Mouse (Mus musculus): Measurements from ENCODE around the gene Ddx49. TPM values are rescaled to one million over a fixed set of nuclear protein-coding genes. Genes with fewer than 3 reads are reported as not detected.

Ddx49 gene
- polyA plus RNA-seq (2015; fragmentation: Nextera tagmentation; extraction: Ambion mirVana) = 40.3 and 45.0 TPM in 2 replicates

DNA sequence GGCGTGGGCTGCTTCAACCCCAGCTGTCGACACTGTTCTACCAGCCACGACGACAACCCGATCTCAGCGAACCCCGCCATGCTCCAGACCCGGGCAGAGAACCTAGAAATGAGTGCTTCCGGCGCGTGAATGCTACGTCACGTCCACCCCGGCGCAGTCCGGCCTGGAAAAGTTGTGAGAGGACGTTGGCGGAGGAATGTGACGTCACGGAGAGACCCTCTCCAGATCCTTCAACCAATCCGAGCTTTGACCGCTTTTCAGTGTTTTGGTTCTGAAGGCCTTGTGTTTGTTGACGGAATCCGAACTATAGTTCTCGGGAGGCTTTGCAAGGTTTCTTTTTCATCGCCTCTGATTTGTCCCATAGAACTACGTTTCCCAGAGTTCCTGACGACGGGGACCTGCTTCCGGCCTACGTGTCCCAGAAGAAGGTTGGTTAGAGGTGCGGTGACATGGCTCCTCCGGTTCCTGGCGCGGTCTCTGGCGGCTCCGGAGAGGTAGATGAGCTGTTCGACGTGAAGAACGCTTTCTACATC is at the start of gene Ddx49, which contains the start of gene Cope:
Gene Ddx49 (minus strand): TSS at position 132 of the 533 bp plus-strand sequence.
Gene Cope (plus strand): TSS at position 161 of the 533 bp plus-strand sequence.
- Histone ChIP-seq H3K4me2 (ENCODE audit: low read length) (peak within 1 kb of the TSS; percentile 96), H3K27me3 (ENCODE audit: control insufficient read depth, insufficient read depth, low read depth, low read length) (no peaks in the 10 kb centered on the region), H3K4me1 (ENCODE audit: control insufficient read depth, insufficient read depth, low read length) (peaks cover 24% of the 10 kb centered on the region), H3K27ac (ENCODE audit: low read length) (peak within 1 kb of the TSS; percentile 81), H3K4me3 (ENCODE audit: low read depth, low read length) (peak within 1 kb of the TSS; percentile 85), H3K9me3 (replicated peaks; ENCODE audit: control insufficient read depth, low read length, poor library complexity, severe bottlenecking) (no peaks in the 10 kb centered on the region), H3K9ac (ENCODE audit: low read depth, low read length) (peak within 1 kb of the TSS; percentile 78), H3K36me3 (ENCODE audit: control insufficient read depth, insufficient read depth, low read length) (peaks cover 16% of the 10 kb centered on the region)
- WGBS = under 1% methylated on average over 40 of the region's 40 CpGs
- ATAC-seq = peak; percentile 92

DNA sequence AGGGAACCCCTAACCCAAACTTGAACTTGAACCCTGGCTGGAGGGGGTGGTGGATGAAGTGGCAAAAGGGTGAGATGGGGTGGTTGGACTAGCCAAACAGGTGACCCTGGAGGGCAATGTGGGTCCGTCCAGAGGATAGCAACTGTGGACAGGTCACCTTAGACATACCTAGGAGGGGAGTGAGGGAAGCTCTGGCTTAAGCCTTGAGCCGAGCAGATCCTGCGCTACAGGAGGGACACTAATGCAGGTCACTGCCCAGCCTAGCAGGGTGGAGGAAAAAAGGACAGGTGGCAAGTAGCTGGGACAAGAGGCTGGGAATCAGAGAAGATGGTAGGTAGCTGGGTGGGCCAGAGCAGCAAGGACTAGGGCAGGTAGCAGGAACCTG is 49.7 kb upstream of the Ddx49 start:
- Histone ChIP-seq H3K27me3 (ENCODE audit: control insufficient read depth, insufficient read depth, low read depth, low read length) (no peaks in the 10 kb centered on the region), H3K36me3 (ENCODE audit: control insufficient read depth, insufficient read depth, low read length) (peaks cover 3% of the 10 kb centered on the region; the same call in 1 of the 2 replicates), H3K27ac (ENCODE audit: low read length) (no peak overlapping the region), H3K9ac (ENCODE audit: low read depth, low read length) (peak overlapping the region; percentile 98), H3K9me3 (replicated peaks; ENCODE audit: control insufficient read depth, low read length, poor library complexity, severe bottlenecking) (no peaks in the 10 kb centered on the region), H3K4me2 (ENCODE audit: low read length) (peak overlapping the region; percentile 100), H3K4me1 (ENCODE audit: control insufficient read depth, insufficient read depth, low read length) (peaks cover 38% of the 10 kb centered on the region), H3K4me3 (ENCODE audit: low read depth, low read length) (peak overlapping the region; percentile 100)
- ATAC-seq = no peak
- WGBS = 30% methylated on average over 3 of the region's 3 CpGs

DNA sequence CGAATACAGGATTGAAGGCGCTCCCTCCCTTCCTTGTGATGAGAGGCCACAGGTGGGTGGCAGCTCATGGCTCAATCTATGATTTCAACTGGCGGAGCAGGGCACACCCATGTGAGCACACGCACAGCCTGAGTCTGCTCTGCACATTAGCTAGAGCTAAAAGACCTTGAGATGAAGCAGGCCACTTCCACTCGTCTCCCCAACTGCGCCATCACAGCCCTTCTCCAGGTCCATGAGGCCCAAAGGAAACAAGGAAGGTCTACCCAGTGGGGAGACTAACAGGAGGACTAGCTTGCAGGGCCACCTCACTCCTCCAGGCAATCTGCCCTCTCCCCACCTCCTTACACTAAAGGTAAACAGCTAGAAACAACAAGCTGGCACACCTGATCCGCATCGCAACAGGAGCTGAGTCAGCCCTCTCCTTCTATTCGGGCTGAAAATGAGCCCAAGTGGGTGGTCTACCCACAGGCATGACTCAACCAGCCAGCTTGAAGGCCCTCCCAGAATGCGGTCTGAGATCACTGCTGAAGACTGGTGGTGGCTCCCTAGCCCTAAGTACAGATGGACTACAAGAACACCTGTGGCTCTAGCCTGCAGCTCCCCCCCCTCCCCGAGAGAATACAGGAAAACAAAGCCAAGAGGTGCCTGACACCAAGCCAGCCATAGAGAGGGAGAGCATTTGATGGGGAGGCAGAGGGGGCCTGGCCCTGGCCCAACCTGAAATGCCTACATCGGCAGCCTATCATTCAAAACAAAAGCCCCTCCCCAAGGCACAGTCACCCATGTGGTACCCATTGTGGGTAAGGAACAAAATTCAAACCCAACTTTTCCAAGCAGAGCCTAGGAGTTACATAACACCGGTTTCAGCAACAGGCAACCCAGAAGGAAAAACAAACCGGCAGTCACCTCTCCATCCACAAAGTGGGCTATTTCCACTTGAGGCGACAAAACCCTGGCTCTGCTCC is 49.0 kb upstream of the Ddx49 start:
- Histone ChIP-seq H3K9me3 (replicated peaks; ENCODE audit: control insufficient read depth, low read length, poor library complexity, severe bottlenecking) (no peaks in the 10 kb centered on the region), H3K36me3 (ENCODE audit: control insufficient read depth, insufficient read depth, low read length) (peaks cover 3% of the 10 kb centered on the region; the same call in 1 of the 2 replicates), H3K4me2 (ENCODE audit: low read length) (peak overlapping the region; percentile 100), H3K27ac (ENCODE audit: low read length) (no peak overlapping the region), H3K4me1 (ENCODE audit: control insufficient read depth, insufficient read depth, low read length) (peaks cover 38% of the 10 kb centered on the region), H3K27me3 (ENCODE audit: control insufficient read depth, insufficient read depth, low read depth, low read length) (no peaks in the 10 kb centered on the region), H3K4me3 (ENCODE audit: low read depth, low read length) (peak overlapping the region; percentile 100), H3K9ac (ENCODE audit: low read depth, low read length) (peak overlapping the region; percentile 98)
- 61% methylated on average over 15 of the region's 15 CpGs for WGBS
- no peak for ATAC-seq

DNA sequence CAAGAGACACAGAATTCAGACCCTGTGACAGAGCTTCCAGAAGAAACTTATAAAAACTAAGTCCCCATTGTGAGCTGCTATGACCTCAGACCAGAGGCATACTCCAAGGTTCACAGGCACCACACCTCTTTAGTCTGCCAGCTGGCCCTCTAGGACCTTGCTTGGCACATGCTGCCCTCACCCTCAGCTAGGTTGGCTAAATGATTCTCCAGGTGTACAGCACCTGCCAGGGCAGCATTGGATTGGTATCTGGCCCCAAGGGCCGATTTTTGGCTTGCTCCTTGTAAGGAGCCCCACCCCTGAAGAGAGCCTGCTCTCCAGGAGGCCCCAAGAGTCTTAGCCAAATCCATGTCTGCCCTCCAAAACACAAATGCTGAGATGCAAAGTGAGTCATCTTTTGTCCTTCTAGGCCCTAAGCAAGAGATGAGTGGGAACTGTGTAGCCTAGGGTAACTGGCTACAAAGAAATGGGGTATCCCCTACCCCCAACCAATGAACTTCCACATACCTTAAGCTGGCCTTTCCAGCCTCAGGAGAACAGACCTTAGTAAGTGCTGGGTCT is 45.7 kb upstream of the Ddx49 start:
- 78% methylated on average over 1 of the region's 1 CpGs for WGBS
- Histone ChIP-seq H3K4me1 (ENCODE audit: control insufficient read depth, insufficient read depth, low read length) (peaks cover 31% of the 10 kb centered on the region), H3K9me3 (replicated peaks; ENCODE audit: control insufficient read depth, low read length, poor library complexity, severe bottlenecking) (no peaks in the 10 kb centered on the region), H3K27ac (ENCODE audit: low read length) (no peak overlapping the region), H3K9ac (ENCODE audit: low read depth, low read length) (no peak overlapping the region), H3K4me3 (ENCODE audit: low read depth, low read length) (no peak overlapping the region), H3K27me3 (ENCODE audit: control insufficient read depth, insufficient read depth, low read depth, low read length) (no peaks in the 10 kb centered on the region), H3K36me3 (ENCODE audit: control insufficient read depth, insufficient read depth, low read length) (peaks cover 3% of the 10 kb centered on the region; the same call in 1 of the 2 replicates), H3K4me2 (ENCODE audit: low read length) (no peak overlapping the region)
- ATAC-seq = no peak

DNA sequence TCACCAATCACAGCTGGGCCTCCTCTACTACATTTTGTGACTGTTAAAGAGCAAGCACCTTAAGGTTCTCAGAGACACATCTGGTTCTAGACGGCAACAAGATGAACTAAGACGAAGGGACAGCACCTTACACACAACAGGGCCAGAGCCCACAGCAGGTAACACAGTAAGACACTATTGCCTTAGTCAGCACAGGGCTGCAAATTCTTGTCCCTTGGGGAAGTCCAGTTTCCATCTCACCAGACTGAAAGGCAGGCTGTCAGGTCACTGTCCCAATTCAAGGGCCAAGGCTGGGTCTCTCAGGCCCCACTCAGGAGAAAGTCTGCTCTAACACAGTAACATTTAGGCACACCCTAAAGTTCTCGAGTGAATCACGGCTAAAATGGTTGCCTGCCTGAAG is 45.2 kb upstream of the Ddx49 start:
- Histone ChIP-seq H3K9ac (ENCODE audit: low read depth, low read length) (no peak overlapping the region), H3K9me3 (replicated peaks; ENCODE audit: control insufficient read depth, low read length, poor library complexity, severe bottlenecking) (no peaks in the 10 kb centered on the region), H3K4me1 (ENCODE audit: control insufficient read depth, insufficient read depth, low read length) (peaks cover 31% of the 10 kb centered on the region), H3K36me3 (ENCODE audit: control insufficient read depth, insufficient read depth, low read length) (peaks cover 4% of the 10 kb centered on the region), H3K27me3 (ENCODE audit: control insufficient read depth, insufficient read depth, low read depth, low read length) (no peaks in the 10 kb centered on the region), H3K27ac (ENCODE audit: low read length) (no peak overlapping the region), H3K4me2 (ENCODE audit: low read length) (no peak overlapping the region), H3K4me3 (ENCODE audit: low read depth, low read length) (no peak overlapping the region)
- 92% methylated on average over 4 of the region's 4 CpGs for WGBS
- ATAC-seq = no peak

DNA sequence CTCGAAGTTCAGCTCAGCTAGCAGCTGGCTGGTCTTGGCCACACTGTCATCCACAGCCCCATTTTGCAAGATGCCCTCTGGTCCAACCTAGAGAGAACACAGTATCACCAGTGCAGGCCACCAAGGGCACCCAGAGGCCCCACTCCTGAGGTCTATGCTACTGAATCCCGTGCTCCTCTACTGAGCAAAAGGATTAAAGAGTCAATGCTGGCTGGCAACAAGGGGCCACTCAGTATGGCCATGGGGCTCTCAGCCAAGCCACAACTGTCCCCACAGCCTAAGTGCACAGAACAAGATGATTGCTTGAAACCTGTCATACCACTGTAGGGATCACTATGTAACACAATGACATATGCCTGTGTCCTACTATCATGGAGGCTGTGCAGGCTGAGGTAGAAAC is 42.0 kb upstream of the Ddx49 start:
- WGBS = 90% methylated on average over 2 of the region's 2 CpGs
- Histone ChIP-seq H3K4me3 (ENCODE audit: low read depth, low read length) (no peak overlapping the region), H3K27me3 (ENCODE audit: control insufficient read depth, insufficient read depth, low read depth, low read length) (no peaks in the 10 kb centered on the region), H3K4me2 (ENCODE audit: low read length) (no peak overlapping the region), H3K4me1 (ENCODE audit: control insufficient read depth, insufficient read depth, low read length) (peaks cover 3% of the 10 kb centered on the region; the same call in 1 of the 2 replicates), H3K9me3 (replicated peaks; ENCODE audit: control insufficient read depth, low read length, poor library complexity, severe bottlenecking) (no peaks in the 10 kb centered on the region), H3K9ac (ENCODE audit: low read depth, low read length) (no peak overlapping the region), H3K27ac (ENCODE audit: low read length) (no peak overlapping the region), H3K36me3 (ENCODE audit: control insufficient read depth, insufficient read depth, low read length) (peaks cover 27% of the 10 kb centered on the region)
- ATAC-seq = 0 out of 2 replicates have a peak, but pooled peaks have one; percentile 3

DNA sequence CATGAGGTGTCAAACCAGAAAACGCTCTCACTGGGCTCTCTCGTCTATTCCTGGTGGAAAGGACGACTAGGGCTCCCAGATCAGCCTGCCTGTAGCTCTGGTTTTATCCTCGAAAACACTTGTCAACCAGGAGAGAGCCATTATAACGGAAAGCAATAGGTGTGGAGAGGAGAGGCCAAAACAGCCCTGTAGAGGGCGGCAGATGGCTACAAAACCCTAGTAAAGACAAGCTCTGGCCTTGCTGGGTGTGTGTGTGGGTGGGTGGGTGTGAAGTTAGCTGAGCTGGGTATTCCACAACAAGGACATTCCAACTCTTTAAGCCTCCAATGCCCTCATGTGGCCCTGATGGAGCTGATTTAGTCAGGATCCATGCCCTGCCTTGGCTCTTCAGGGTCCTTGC is 41.4 kb upstream of the Ddx49 start:
- Histone ChIP-seq H3K4me3 (ENCODE audit: low read depth, low read length) (no peak overlapping the region), H3K27me3 (ENCODE audit: control insufficient read depth, insufficient read depth, low read depth, low read length) (no peaks in the 10 kb centered on the region), H3K9me3 (replicated peaks; ENCODE audit: control insufficient read depth, low read length, poor library complexity, severe bottlenecking) (no peaks in the 10 kb centered on the region), H3K4me1 (ENCODE audit: control insufficient read depth, insufficient read depth, low read length) (no peaks in the 10 kb centered on the region), H3K9ac (ENCODE audit: low read depth, low read length) (no peak overlapping the region), H3K27ac (ENCODE audit: low read length) (no peak overlapping the region), H3K4me2 (ENCODE audit: low read length) (no peak overlapping the region), H3K36me3 (ENCODE audit: control insufficient read depth, insufficient read depth, low read length) (peaks cover 30% of the 10 kb centered on the region)
- ATAC-seq = peak; percentile 66; the same call in 1 of the 2 replicates
- WGBS = 62% methylated on average over 6 of the region's 6 CpGs

DNA sequence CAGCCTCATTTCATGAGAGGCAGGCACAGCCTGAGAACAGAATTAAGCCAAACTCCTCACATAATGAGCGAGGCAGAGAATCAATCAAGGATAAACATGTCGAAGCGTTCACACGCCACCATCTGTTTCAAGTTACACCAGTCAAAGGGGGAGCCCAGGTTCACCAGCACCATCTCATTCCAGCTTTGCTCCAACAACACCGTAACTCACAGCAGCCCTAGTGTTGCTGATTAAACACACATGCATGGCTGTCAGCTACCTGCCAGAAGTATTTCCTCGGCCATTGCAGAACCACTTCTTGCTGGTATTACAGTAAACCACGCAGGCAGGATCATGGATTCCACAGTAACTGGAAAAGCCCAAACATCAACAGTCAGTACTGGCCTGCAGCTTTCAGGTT is 40.8 kb upstream of the Ddx49 start:
- H3K27me3 ChIP-seq (ENCODE audit: control insufficient read depth, insufficient read depth, low read depth, low read length) = no peaks in the 10 kb centered on the region
- H3K4me1 ChIP-seq (ENCODE audit: control insufficient read depth, insufficient read depth, low read length) = no peaks in the 10 kb centered on the region
- H3K36me3 ChIP-seq (ENCODE audit: control insufficient read depth, insufficient read depth, low read length) = peaks cover 36% of the 10 kb centered on the region
- WGBS = 90% methylated on average over 7 of the region's 7 CpGs
- no peak overlapping the region for H3K9ac ChIP-seq (ENCODE audit: low read depth, low read length)
- no peaks in the 10 kb centered on the region for H3K9me3 ChIP-seq (replicated peaks; ENCODE audit: control insufficient read depth, low read length, poor library complexity, severe bottlenecking)
- no peak overlapping the region for H3K4me3 ChIP-seq (ENCODE audit: low read depth, low read length)
- no peak for ATAC-seq
- no peak overlapping the region for H3K4me2 ChIP-seq (ENCODE audit: low read length)
- no peak overlapping the region for H3K27ac ChIP-seq (ENCODE audit: low read length)
